Mouse (Mus musculus) heart, postnatal 0 days (tissue): ENCODE measurements around the gene Slc24a2. TPM values are rescaled to one million over a fixed set of nuclear protein-coding genes. Genes with fewer than 3 reads are reported as not detected.

Experiments used
- ATAC-seq: fragments of 200-750 bp; cut with Nextera tagmentation; 2 replicates; pipeline ENCODE4 v1.8.0; 2017; ENCODE audit warnings: low read depth, moderate number of reproducible peaks, moderate library complexity; ENCODE audit not compliant: insufficient read depth
- DNase-seq: peaks from one replicate; pipeline ENCODE4 v3.0.0-alpha.2; 2016; ENCODE audit warnings: low spot score
- H3K27ac ChIP-seq: fragments of 300-500 bp; sonication (generic); 2 replicates; pipeline ENCODE4 v1.5.1; 2014; ENCODE audit warnings: low read depth, mild to moderate bottlenecking
- H3K27me3 ChIP-seq: fragments of 300-500 bp; sonication (generic); 2 replicates; pipeline ENCODE4 v1.6.1; 2014; ENCODE audit warnings: low read length, mixed read lengths; ENCODE audit not compliant: control insufficient read depth, insufficient read depth
- H3K36me3 ChIP-seq: fragments of 300-500 bp; sonication (generic); replicated peaks from 2 replicates; pipeline ENCODE4 v1.6.1; 2014; ENCODE audit warnings: low read length, mixed read lengths; ENCODE audit not compliant: control insufficient read depth, insufficient read depth
- H3K4me1 ChIP-seq: fragments of 300-500 bp; sonication (generic); 2 replicates; pipeline ENCODE4 v1.6.1; 2014; ENCODE audit warnings: antibody characterized with exemption; ENCODE audit not compliant: control insufficient read depth, insufficient read depth
- H3K4me2 ChIP-seq: fragments of 300-500 bp; sonication (generic); 2 replicates; pipeline ENCODE4 v1.6.1; 2014; ENCODE audit warnings: low read depth, mild to moderate bottlenecking, low read length, moderate library complexity
- H3K4me3 ChIP-seq: fragments of 300-500 bp; sonication (generic); 2 replicates; pipeline ENCODE4 v1.5.1; 2014; ENCODE audit warnings: low read depth, low read length
- H3K9ac ChIP-seq: fragments of 300-500 bp; sonication (generic); replicated peaks from 2 replicates; pipeline ENCODE4 v1.6.1; 2014; ENCODE audit warnings: low read depth, low read length, mixed read lengths
- H3K9me3 ChIP-seq: fragments of 300-500 bp; sonication (generic); replicated peaks from 2 replicates; pipeline ENCODE4 v1.6.1; 2016; ENCODE audit warnings: low read length; ENCODE audit not compliant: control insufficient read depth
- CTCF ChIP-seq: IDR thresholded peaks from 2 replicates; pipeline ENCODE4 v1.5.1; 2016; ENCODE audit warnings: antibody characterized with exemption, control low read depth, low read depth
- EP300 ChIP-seq: IDR thresholded peaks from 2 replicates; pipeline ENCODE4 v1.6.1; 2016; ENCODE audit warnings: antibody characterized with exemption, low read depth
- WGBS: fragments of 180-500 bp; shearing (Covaris S2); extraction: QIAGEN DNeasy Blood & Tissue Kit; methylation state at CpG from one replicate; pipeline ENCODE4 v1.1.7; 2014; 5-methylcytosine and 5-hydroxymethylcytosine counted together
- polyA plus RNA-seq: library from polyadenylated mRNA; unstranded; fragments of >200 nt; fragmentation: Nextera tagmentation; extraction: Ambion mirVana; gene quantifications from 2 replicates; pipeline ENCODE4 v1.2.1, GENCODE M21; 2015
- total RNA-seq: library from RNA; depleted of rRNA; stranded (reverse); fragments of >200 nt; gene quantifications from 2 replicates; pipeline ENCODE4 v1.2.3, GENCODE M21; 2014; ENCODE audit warnings: low replicate concordance

The Slc24a2 gene
- total and polyA plus RNA-seq, 2 experiments from 2014 or later = 2.1 to 9.7 TPM

GRCm38 (mm10) chr4:87119758-87120157, 110.5 kb downstream of the Slc24a2 start:
- Histone ChIP-seq H3K9me3 (no peaks in the 10 kb centered on the region), H3K9ac (no peak overlapping the region), H3K27me3 (no peaks in the 10 kb centered on the region), H3K27ac (no peak overlapping the region), H3K4me1 (no peaks in the 10 kb centered on the region), H3K4me2 (no peak overlapping the region), H3K4me3 (no peak overlapping the region), H3K36me3 (no peaks in the 10 kb centered on the region)
- TF ChIP-seq EP300 (no peak), CTCF (peak; percentile 52)
- ATAC-seq (no peak), DNase-seq (peak; percentile 27)
- 37% methylated on average over 4 of the region's 4 CpGs for WGBS

GRCm38 (mm10) chr4:87115726-87116125, 114.6 kb downstream of the Slc24a2 start:
- H3K4me2 ChIP-seq = no peak overlapping the region
- H3K4me1 ChIP-seq = no peaks in the 10 kb centered on the region
- H3K9ac ChIP-seq = no peak overlapping the region
- peak; percentile 68 for DNase-seq
- H3K36me3 ChIP-seq = no peaks in the 10 kb centered on the region
- H3K9me3 ChIP-seq = no peaks in the 10 kb centered on the region
- TF ChIP-seq CTCF (no peak), EP300 (no peak)
- H3K4me3 ChIP-seq = no peak overlapping the region
- H3K27ac ChIP-seq = 0 out of 2 replicates have a peak overlapping the region, but pooled peaks have one; percentile 38
- 26% methylated on average over 4 of the region's 4 CpGs for WGBS
- no peaks in the 10 kb centered on the region for H3K27me3 ChIP-seq
- peak; percentile 77; the same call in 1 of the 2 replicates for ATAC-seq

GRCm38 (mm10) chr4:87109331-87110059, 120.8 kb downstream of the Slc24a2 start:
- Histone ChIP-seq H3K27me3 (no peaks in the 10 kb centered on the region), H3K9me3 (no peaks in the 10 kb centered on the region), H3K36me3 (no peaks in the 10 kb centered on the region), H3K4me3 (no peak overlapping the region), H3K4me2 (no peak overlapping the region), H3K9ac (no peak overlapping the region), H3K4me1 (no peaks in the 10 kb centered on the region), H3K27ac (no peak overlapping the region)
- TF ChIP-seq EP300 = no peak
- TF ChIP-seq CTCF = no peak
- 76% methylated on average over 8 of the region's 8 CpGs for WGBS
- ATAC-seq (no peak), DNase-seq (no peak)

- H3K4me2 ChIP-seq = no peak overlapping the region
- WGBS = 63% methylated on average over 5 of the region's 5 CpGs
- no peak overlapping the region for H3K4me3 ChIP-seq
- H3K36me3 ChIP-seq = no peaks in the 10 kb centered on the region
- H3K9me3 ChIP-seq = no peaks in the 10 kb centered on the region
- no peak overlapping the region for H3K9ac ChIP-seq
- no peaks in the 10 kb centered on the region for H3K4me1 ChIP-seq
- no peak overlapping the region for H3K27ac ChIP-seq
- H3K27me3 ChIP-seq = no peaks in the 10 kb centered on the region
- TF ChIP-seq EP300 = no peak
- no peak for TF ChIP-seq CTCF
- DNase-seq (no peak), ATAC-seq (no peak)
Measured at GRCm38 (mm10) chr4:87100936-87101335, 129.3 kb downstream of the Slc24a2 start.

GRCm38 (mm10) chr4:87096186-87096585, 134.1 kb downstream of the Slc24a2 start:
- no peak overlapping the region for H3K4me3 ChIP-seq
- no peak overlapping the region for H3K9ac ChIP-seq
- DNase-seq = no peak
- H3K36me3 ChIP-seq = no peaks in the 10 kb centered on the region
- TF ChIP-seq CTCF (no peak), EP300 (no peak)
- no peak for ATAC-seq
- WGBS = 68% methylated on average over 5 of the region's 5 CpGs
- H3K27ac ChIP-seq = no peak overlapping the region
- no peaks in the 10 kb centered on the region for H3K4me1 ChIP-seq
- no peak overlapping the region for H3K4me2 ChIP-seq
- H3K9me3 ChIP-seq = no peaks in the 10 kb centered on the region
- no peaks in the 10 kb centered on the region for H3K27me3 ChIP-seq

- Histone ChIP-seq H3K9ac (no peak overlapping the region), H3K9me3 (no peaks in the 10 kb centered on the region), H3K4me3 (no peak overlapping the region), H3K4me2 (no peak overlapping the region), H3K27ac (no peak overlapping the region), H3K4me1 (no peaks in the 10 kb centered on the region), H3K36me3 (no peaks in the 10 kb centered on the region), H3K27me3 (no peaks in the 10 kb centered on the region)
- DNase-seq (no peak), ATAC-seq (no peak)
- TF ChIP-seq EP300 (no peak), CTCF (no peak)
- WGBS = 55% methylated on average over 3 of the region's 3 CpGs
Measured at GRCm38 (mm10) chr4:87093612-87094011, 136.7 kb downstream of the Slc24a2 start.
